Mouse (Mus musculus): ENCODE measurements around the gene Yars.

The Yars gene

GRCm38 (mm10) chr4:129250759-129251481 lies 61.4 kb downstream of the Yars start:
- CTCF ChIA-PET, result no interaction called here

DNA sequence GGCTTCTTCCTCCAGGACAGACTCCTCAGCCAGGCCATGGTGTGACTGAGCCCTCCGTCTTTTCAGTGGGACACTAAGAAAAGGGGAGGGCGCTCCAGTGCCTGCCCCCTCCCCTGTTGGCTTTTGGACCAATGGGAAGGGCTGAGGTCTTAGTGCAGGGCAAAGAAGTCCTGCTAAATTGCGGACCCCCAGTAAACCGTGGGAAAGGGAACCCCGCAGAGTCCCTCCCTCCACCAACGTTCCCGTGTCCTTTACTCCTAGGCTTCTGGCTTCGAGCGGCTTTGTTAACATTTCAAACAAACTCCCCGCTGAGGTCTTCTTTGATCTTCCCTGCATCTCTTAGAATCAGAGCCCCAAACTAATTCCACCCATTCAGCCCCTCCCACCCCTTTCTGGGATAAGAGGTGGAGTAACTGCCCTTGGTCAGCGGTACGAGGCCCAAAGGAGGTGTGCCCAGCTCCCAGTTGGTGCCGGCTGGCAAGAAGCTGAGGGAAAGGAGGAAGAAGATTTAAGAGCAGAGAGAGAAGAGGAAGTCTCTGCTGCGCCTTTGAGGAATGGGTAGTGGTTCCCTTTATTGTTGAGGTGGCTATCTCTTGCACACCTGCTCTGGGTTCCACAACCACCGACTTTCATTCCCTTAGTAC lies 62.0 kb downstream of the Yars start:
- CTCF ChIA-PET, result no interaction called here

DNA sequence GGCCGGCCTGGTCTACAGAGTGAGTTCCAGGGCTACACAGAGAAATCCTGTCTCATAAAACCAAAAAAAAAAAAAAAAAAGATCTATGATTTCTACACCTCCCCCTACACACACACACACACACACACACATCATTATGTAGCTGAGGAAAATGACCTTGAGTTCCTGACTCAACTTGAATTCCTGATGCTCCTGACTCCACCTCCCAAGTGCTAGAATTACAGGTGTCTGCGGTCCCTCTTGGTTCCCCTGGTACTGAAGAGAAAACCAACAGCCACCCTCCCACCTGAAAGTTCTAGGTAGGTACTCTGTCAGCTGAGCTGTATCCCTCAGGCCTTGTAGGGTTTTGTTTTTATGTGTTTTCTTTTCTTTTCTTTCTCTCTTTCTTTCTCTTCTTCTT lies 62.9 kb downstream of the Yars start:
- CTCF ChIA-PET, result interaction anchor here (0.6 kb wide), 1 partner anchor 41 kb away, joined by 6 read pairs; no protein-coding TSS in a partner anchor

GRCm38 (mm10) chr4:129254571-129254970 lies 65.0 kb downstream of the Yars start:
- CTCF ChIA-PET, result interaction anchor here (0.6 kb wide), 1 partner anchor 21 kb away, joined by 11 read pairs; no protein-coding TSS in a partner anchor

- CTCF ChIA-PET, result no interaction called here
These were observed 67.2 kb downstream of the Yars start for GRCm38 (mm10) chr4:129256450-129257380.

DNA sequence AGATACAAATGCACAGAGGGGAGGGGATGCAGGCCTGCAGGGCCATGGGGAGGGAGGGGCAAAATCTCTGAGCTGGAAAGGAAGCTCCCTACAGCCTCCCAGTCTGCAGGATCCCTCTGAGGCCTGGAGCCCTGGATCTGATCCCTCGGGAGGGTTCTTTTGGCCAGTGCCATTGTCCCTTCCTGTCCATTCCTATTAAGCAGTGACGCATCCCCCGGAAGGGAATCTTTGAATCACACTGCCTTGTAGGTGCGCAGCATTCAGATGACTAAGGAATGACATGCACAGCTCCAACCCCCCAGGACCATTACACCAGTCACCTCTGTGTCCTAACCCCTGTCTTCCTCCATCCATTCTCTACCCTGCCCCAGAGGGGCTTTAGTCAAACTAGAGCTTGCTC lies 69.5 kb downstream of the Yars start:
- CTCF ChIA-PET, result no interaction called here

- CTCF ChIA-PET, result interaction anchor here (0.5 kb wide), 1 partner anchor 456 kb away, joined by 3 read pairs; no protein-coding TSS in a partner anchor
These were observed 71.1 kb downstream of the Yars start for GRCm38 (mm10) chr4:129260678-129261077.

GRCm38 (mm10) chr4:129261196-129261595 lies 71.6 kb downstream of the Yars start, which contains the start of gene C77080:
TSS of gene C77080 (minus strand) at chr4:129261404.
- CTCF ChIA-PET, result interaction anchor here (0.5 kb wide), 1 partner anchor 457 kb away, joined by 3 read pairs; no protein-coding TSS in a partner anchor

DNA sequence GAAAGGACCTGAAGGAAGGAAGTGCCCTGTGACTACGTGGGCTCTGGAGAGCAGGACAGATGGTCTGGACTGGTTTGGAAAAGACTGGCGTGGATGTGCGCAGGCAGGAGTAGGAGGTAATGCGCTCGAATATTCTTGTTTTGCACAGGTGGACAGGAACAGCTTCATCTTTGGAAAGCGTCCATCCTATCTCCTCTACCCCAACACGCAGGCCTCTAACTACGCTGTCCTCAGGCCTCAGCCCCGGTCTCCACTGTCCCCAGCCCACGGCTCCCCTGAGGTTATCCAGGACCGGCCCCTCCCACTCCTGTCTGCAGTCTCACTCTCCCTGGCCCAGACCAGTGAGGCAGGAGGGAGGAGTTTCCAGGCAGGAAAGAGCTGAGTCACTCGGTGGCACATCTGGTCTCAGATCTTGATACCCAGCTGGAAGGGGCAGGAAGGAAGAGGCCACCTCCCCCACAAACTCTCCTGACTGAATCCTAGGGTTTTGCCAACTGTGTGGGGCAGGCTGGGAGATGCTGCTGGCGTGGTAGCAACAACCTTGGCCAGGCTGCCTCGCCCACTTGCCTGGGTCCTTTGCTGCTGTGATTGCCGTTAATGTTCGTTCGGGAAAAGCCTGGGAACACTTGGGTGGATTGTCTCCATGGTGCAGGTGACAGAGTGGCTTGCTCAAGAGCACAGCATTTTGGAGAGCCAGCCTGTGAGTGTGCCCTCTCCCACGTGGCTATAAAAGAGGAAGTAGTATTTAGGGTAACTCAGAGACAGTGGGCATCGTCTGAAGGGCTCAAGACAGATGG lies 73.9 kb downstream of the Yars start:
- CTCF ChIA-PET, result no interaction called here

GRCm38 (mm10) chr4:129266191-129266590 lies 76.6 kb downstream of the Yars start:
- CTCF ChIA-PET, result interaction anchor here (0.5 kb wide), 1 partner anchor 10 kb away, joined by 4 read pairs; no protein-coding TSS in a partner anchor

GRCm38 (mm10) chr4:129266821-129267220 lies 77.3 kb downstream of the Yars start:
- CTCF ChIA-PET, result no interaction called here

- CTCF ChIA-PET, result interaction anchor here (0.6 to 0.7 kb wide), 2 partner anchors 15 to 50 kb away, joined by 6 to 22 read pairs; no protein-coding TSS in a partner anchor
These were observed 79.1 kb downstream of the Yars start for GRCm38 (mm10) chr4:129268698-129269097.

Data from spleen, embryonic (tissue).